In the genomic region with DNA sequence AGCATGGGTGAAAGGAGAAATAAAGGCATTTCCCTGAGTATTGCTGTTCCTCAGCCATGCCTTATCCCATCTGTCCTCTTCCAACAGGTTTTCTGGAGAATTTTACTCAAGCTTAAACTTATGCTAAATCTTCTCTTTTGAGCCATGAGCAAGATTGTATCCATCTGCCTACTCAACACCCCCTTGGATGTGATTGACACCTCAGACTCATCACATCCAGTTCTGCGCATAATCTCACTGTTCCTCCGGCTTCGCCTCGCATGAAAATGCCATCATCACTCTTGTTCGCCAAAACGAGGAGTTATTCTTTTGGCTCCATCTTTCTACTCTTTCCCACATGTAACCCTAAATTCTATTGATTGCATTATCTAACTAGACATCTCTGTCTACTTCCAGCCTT, we compare ENCODE assay signal across 27 mouse cellular contexts. TPM values are rescaled to one million over a fixed set of nuclear protein-coding genes. Genes with fewer than 3 reads are reported as not detected.
A peak's percentile ranks its signal among the peaks of the same experiment; 100 is the strongest.
DNase-seq lines count a peak whose midpoint lies in the region; ATAC-seq and TF ChIP-seq lines count a peak whose summit lies in the region.
"Had no signal": no experiment of that assay in that cellular context is flagged by ENCODE, and none has a peak within 500 bp of the region (broad histone marks: within the 10 kb centered on the region; RNA-seq: fewer than 3 reads in every experiment).

No protein-coding gene starts in this region.

- no peak overlapping the region for H3K4me3 ChIP-seq in forebrain, postnatal 0 days (ENCODE audit: low read depth, low read length)
- H3K4me3 ChIP-seq in forebrain, embryonic 15.5 days = no peak overlapping the region
- no peak overlapping the region for H3K4me3 ChIP-seq in layer of hippocampus, adult 2 months
- no peak overlapping the region for H3K4me3 ChIP-seq in midbrain, embryonic 13.5 days (replicated peaks)
- H3K4me3 ChIP-seq: hindbrain, embryonic 13.5 days; limb, embryonic 10.5 days; megakaryocyte, embryonic 14.5 days; midbrain, embryonic 15.5 days; stomach, embryonic 15.5 days had no signal

- H3K4me2 ChIP-seq in forebrain, postnatal 0 days (ENCODE audit: low read depth) = no peak overlapping the region
- no peak overlapping the region for H3K4me2 ChIP-seq in forebrain, embryonic 15.5 days (replicated peaks)
- no peak overlapping the region for H3K4me2 ChIP-seq in midbrain, embryonic 13.5 days (replicated peaks)
- H3K4me2 ChIP-seq: heart, embryonic 11.5 days; hindbrain, embryonic 13.5 days; midbrain, embryonic 15.5 days; stomach, embryonic 15.5 days had no signal

- no peaks in the 10 kb centered on the region for H3K36me3 ChIP-seq in forebrain, postnatal 0 days (ENCODE audit: insufficient read depth)
- H3K36me3 ChIP-seq in forebrain, embryonic 15.5 days = peaks cover 3% of the 10 kb centered on the region; the same call in 1 of the 2 replicates
- peaks cover 8% of the 10 kb centered on the region; the same call in 1 of the 2 replicates for H3K36me3 ChIP-seq in midbrain, embryonic 13.5 days
- H3K36me3 ChIP-seq: hindbrain, embryonic 13.5 days; midbrain, embryonic 15.5 days had no signal

- H3K9me3 ChIP-seq in forebrain, postnatal 0 days (ENCODE audit: low read length) = no peaks in the 10 kb centered on the region
- H3K9me3 ChIP-seq in forebrain, embryonic 15.5 days = no peaks in the 10 kb centered on the region
- no peaks in the 10 kb centered on the region for H3K9me3 ChIP-seq in midbrain, embryonic 13.5 days
- H3K9me3 ChIP-seq: hindbrain, embryonic 13.5 days; limb, embryonic 10.5 days; megakaryocyte, embryonic 14.5 days; midbrain, embryonic 15.5 days; stomach, embryonic 15.5 days had no signal

- DNase-seq in forebrain, postnatal 0 days = peak; percentile 43
- DNase-seq in brain, adult 2 months (ENCODE audit: low read depth, low spot score) = peak; percentile 89
- peak; percentile 25 to 76 for DNase-seq in layer of hippocampus, adult 2 months (ENCODE audit: low spot score in 2 of 2)
- DNase-seq in left cerebral cortex, postnatal 14 days (ENCODE audit: low spot score in 2 of 2) = peak; percentile 59 to 82
- DNase-seq in cerebellum, postnatal 25 days = no peak
- no peak for DNase-seq in heart, adult 9 months (ENCODE audit: low spot score in 2 of 2)
- DNase-seq: adrenal gland, adult 2 months; cerebellum, adult 9-10 months; heart, postnatal 14 days; kidney, adult 8-10 months; kidney, postnatal 25 days; liver, postnatal 0 days; lung, postnatal 14 days had no signal

- H3K4me1 ChIP-seq in forebrain, postnatal 0 days (ENCODE audit: insufficient read depth) = no peaks in the 10 kb centered on the region
- no peaks in the 10 kb centered on the region for H3K4me1 ChIP-seq in forebrain, embryonic 15.5 days
- no peaks in the 10 kb centered on the region for H3K4me1 ChIP-seq in midbrain, embryonic 13.5 days (replicated peaks)
- H3K4me1 ChIP-seq: hindbrain, embryonic 13.5 days; limb, embryonic 10.5 days; megakaryocyte, embryonic 14.5 days; midbrain, embryonic 15.5 days; stomach, embryonic 15.5 days had no signal

- peak; percentile 91 for ATAC-seq in forebrain, postnatal 0 days
- no peak for ATAC-seq in forebrain, embryonic 15.5 days (replicated peaks)
- ATAC-seq in midbrain, embryonic 13.5 days = no peak
- ATAC-seq: liver, postnatal 0 days; midbrain, embryonic 15.5 days had no signal

- 0 out of 2 replicates have a peak overlapping the region, but pooled peaks have one; percentile 21 for H3K27ac ChIP-seq in forebrain, postnatal 0 days (ENCODE audit: low read depth, low read length)
- no peak overlapping the region for H3K27ac ChIP-seq in forebrain, embryonic 15.5 days (replicated peaks)
- peak overlapping the region; percentile 88 for H3K27ac ChIP-seq in layer of hippocampus, adult 2 months
- H3K27ac ChIP-seq in midbrain, embryonic 13.5 days = no peak overlapping the region
- H3K27ac ChIP-seq: hindbrain, embryonic 13.5 days; limb, embryonic 10.5 days; midbrain, embryonic 15.5 days; stomach, embryonic 15.5 days had no signal

- no peak for TF ChIP-seq CTCF in forebrain, postnatal 0 days (IDR thresholded peaks at IDR 0.05; ENCODE audit: low read depth)
- no peak for TF ChIP-seq CTCF in layer of hippocampus, adult 2 months (conservative IDR thresholded peaks at IDR 0.05)

- H3K27me3 ChIP-seq in forebrain, postnatal 0 days (ENCODE audit: insufficient read depth, low read length) = no peaks in the 10 kb centered on the region
- H3K27me3 ChIP-seq in forebrain, embryonic 15.5 days = no peaks in the 10 kb centered on the region
- no peaks in the 10 kb centered on the region for H3K27me3 ChIP-seq in midbrain, embryonic 13.5 days
- H3K27me3 ChIP-seq: hindbrain, embryonic 13.5 days; megakaryocyte, embryonic 14.5 days; midbrain, embryonic 15.5 days; stomach, embryonic 15.5 days had no signal

- intact Hi-C loops in left cerebral cortex, postnatal 14 days (cut with DNase I) = no loop called here

- WGBS in forebrain, postnatal 0 days = 67% methylated on average over 6 of the region's 6 CpGs
- WGBS in forebrain, embryonic 15.5 days = 95% methylated on average over 6 of the region's 6 CpGs
- 96% methylated on average over 6 of the region's 6 CpGs for WGBS in midbrain, embryonic 13.5 days

- no peak overlapping the region for H3K9ac ChIP-seq in forebrain, postnatal 0 days
- H3K9ac ChIP-seq in forebrain, embryonic 15.5 days (replicated peaks) = no peak overlapping the region
- no peak overlapping the region for H3K9ac ChIP-seq in midbrain, embryonic 13.5 days (replicated peaks)
- H3K9ac ChIP-seq: hindbrain, embryonic 13.5 days; liver, postnatal 0 days; midbrain, embryonic 15.5 days; stomach, embryonic 15.5 days had no signal

RNA-seq across cellular contexts. Expression of a gene that starts 24.5 kb away (rescaled TPM):
- total RNA-seq in forebrain, postnatal 0 days (2014; rRNA removed) = not detected in 2 replicates
- not detected in 2 replicates for polyA plus RNA-seq in forebrain, postnatal 0 days (2015; fragmentation: Nextera tagmentation; extraction: Ambion mirVana)
- 0.22 TPM in 1 of 2 replicates, not detected in the other for polyA plus RNA-seq in forebrain, embryonic 15.5 days (2015; fragmentation: Nextera tagmentation; extraction: Ambion mirVana)
- under 1 TPM; 0.33 to 0.86 TPM for total RNA-seq in layer of hippocampus, adult 2 months (2021)
- under 1 TPM in 1 of 2 experiments, not detected in 1; 0.42 TPM for total RNA-seq in left cerebral cortex, postnatal 14 days (2021)
- polyA plus RNA-seq in midbrain, embryonic 13.5 days (2015; fragmentation: Nextera tagmentation; extraction: Ambion mirVana) = not detected in 2 replicates
- total RNA-seq: gastrocnemius, adult 18-20 months; heart, postnatal 14 days; liver, adult 2 months; neutrophil, adult 5-6 weeks had no signal
- polyA plus RNA-seq: embryonic facial prominence, embryonic 14.5 days; gonadal fat pad, adult 2 months; liver, adult 2 months; spleen, adult 2 months had no signal

RNA-seq across cellular contexts. Expression of a gene that starts 28.5 kb away (rescaled TPM):
- 217 and 235 TPM in 2 replicates for total RNA-seq in forebrain, postnatal 0 days (2014; rRNA removed)
- polyA plus RNA-seq in forebrain, postnatal 0 days (2015; fragmentation: Nextera tagmentation; extraction: Ambion mirVana) = 306 and 340 TPM in 2 replicates
- 239 and 240 TPM in 2 replicates for polyA plus RNA-seq in forebrain, embryonic 15.5 days (2015; fragmentation: Nextera tagmentation; extraction: Ambion mirVana)
- 100 to 1,000 TPM; 211 to 234 TPM for total RNA-seq in layer of hippocampus, adult 2 months (2021)
- 100 to 1,000 TPM; 236 to 243 TPM for total RNA-seq in left cerebral cortex, postnatal 14 days (2021)
- 227 and 229 TPM in 2 replicates for polyA plus RNA-seq in midbrain, embryonic 13.5 days (2015; fragmentation: Nextera tagmentation; extraction: Ambion mirVana)

RNA-seq across cellular contexts. Expression of a gene that starts 44.6 kb away (rescaled TPM):
- 2.2 and 4.4 TPM in 2 replicates for total RNA-seq in forebrain, postnatal 0 days (2014; rRNA removed)
- polyA plus RNA-seq in forebrain, postnatal 0 days (2015; fragmentation: Nextera tagmentation; extraction: Ambion mirVana) = 1.3 and 1.6 TPM in 2 replicates
- polyA plus RNA-seq in forebrain, embryonic 15.5 days (2015; fragmentation: Nextera tagmentation; extraction: Ambion mirVana) = 6.5 and 6.7 TPM in 2 replicates
- 1 to 10 TPM; 2.4 to 3.8 TPM for total RNA-seq in layer of hippocampus, adult 2 months (2021)
- total RNA-seq in left cerebral cortex, postnatal 14 days (2021) = 1 to 10 TPM; 2.2 to 3.2 TPM
- polyA plus RNA-seq in midbrain, embryonic 13.5 days (2015; fragmentation: Nextera tagmentation; extraction: Ambion mirVana) = 4.2 and 4.5 TPM in 2 replicates

RNA-seq across cellular contexts. Expression of a gene that starts 44.6 kb away (rescaled TPM):
- total RNA-seq in forebrain, postnatal 0 days (2014; rRNA removed) = 80.4 and 91.8 TPM in 2 replicates
- 118 TPM in 2 replicates for polyA plus RNA-seq in forebrain, postnatal 0 days (2015; fragmentation: Nextera tagmentation; extraction: Ambion mirVana)
- 94.9 and 103 TPM in 2 replicates for polyA plus RNA-seq in forebrain, embryonic 15.5 days (2015; fragmentation: Nextera tagmentation; extraction: Ambion mirVana)
- 10 to 100 TPM; 73.4 to 76.3 TPM for total RNA-seq in layer of hippocampus, adult 2 months (2021)
- total RNA-seq in left cerebral cortex, postnatal 14 days (2021) = 10 to 100 TPM; 85.3 to 86.4 TPM
- 95.3 and 99.6 TPM in 2 replicates for polyA plus RNA-seq in midbrain, embryonic 13.5 days (2015; fragmentation: Nextera tagmentation; extraction: Ambion mirVana)

RNA-seq across cellular contexts. Expression of a gene that starts 47.7 kb away (rescaled TPM):
- 92.7 and 94.1 TPM in 2 replicates for total RNA-seq in forebrain, postnatal 0 days (2014; rRNA removed)
- polyA plus RNA-seq in forebrain, postnatal 0 days (2015; fragmentation: Nextera tagmentation; extraction: Ambion mirVana) = 71.6 and 76.5 TPM in 2 replicates
- 79.6 and 83.6 TPM in 2 replicates for polyA plus RNA-seq in forebrain, embryonic 15.5 days (2015; fragmentation: Nextera tagmentation; extraction: Ambion mirVana)
- 10 to 100 TPM; 44.3 to 44.9 TPM for total RNA-seq in layer of hippocampus, adult 2 months (2021)
- 10 to 100 TPM; 48.4 to 51.9 TPM for total RNA-seq in left cerebral cortex, postnatal 14 days (2021)
- polyA plus RNA-seq in midbrain, embryonic 13.5 days (2015; fragmentation: Nextera tagmentation; extraction: Ambion mirVana) = 60.2 and 60.6 TPM in 2 replicates

Comparison
In these comparisons a context has a peak if more than half of its experiments do, and no peak if none do; other contexts are left out.
1. H3K27ac ChIP-seq: peak in forebrain, postnatal 0 days (single experiment) and layer of hippocampus, adult 2 months (single experiment); none in forebrain, embryonic 15.5 days (single experiment) and midbrain, embryonic 13.5 days (single experiment).
2. DNase-seq: peak in forebrain, postnatal 0 days (single experiment), brain, adult 2 months (single experiment), layer of hippocampus, adult 2 months (2 of 2) and left cerebral cortex, postnatal 14 days (2 of 2); none in cerebellum, postnatal 25 days (0 of 2) and heart, adult 9 months (0 of 2).